In the genomic region with DNA sequence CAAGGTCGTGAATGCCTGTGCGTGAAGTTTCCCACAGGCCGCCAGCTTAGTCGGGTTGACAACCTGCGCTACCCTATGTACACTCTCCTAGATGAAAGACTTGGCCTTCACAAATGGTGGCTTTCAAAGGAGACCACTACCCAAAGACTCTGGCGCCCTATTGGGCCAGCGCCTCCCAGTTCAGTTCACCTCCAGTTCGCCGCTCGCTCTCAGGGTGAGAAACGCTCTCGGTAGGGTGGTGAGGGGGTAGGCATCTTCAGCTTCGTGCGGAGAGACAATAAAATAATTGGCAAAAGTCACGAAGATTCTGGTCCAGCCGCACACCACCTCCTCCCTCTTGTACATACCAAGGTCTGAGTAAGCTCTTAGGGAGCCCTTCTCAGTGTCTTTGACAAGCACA, we compare ENCODE assay signal across 9 mouse cellular contexts. TPM values are rescaled to one million over a fixed set of nuclear protein-coding genes. Genes with fewer than 3 reads are reported as not detected.
DNase-seq lines count a peak whose midpoint lies in the region; ATAC-seq lines count a peak whose summit lies in the region.
"Had no signal": no experiment of that assay in that cellular context is flagged by ENCODE, and none has a peak within 500 bp of the region (broad histone marks: within the 10 kb centered on the region; RNA-seq: fewer than 3 reads in every experiment).

No protein-coding gene starts in this region.

- peak overlapping the region; percentile 73 for H3K9ac ChIP-seq in forebrain, embryonic 13.5 days

- no peak overlapping the region for H3K27ac ChIP-seq in heart, embryonic 10.5 days
- H3K27ac ChIP-seq in forebrain, embryonic 13.5 days, result peak overlapping the region; percentile 59
- peak overlapping the region; percentile 92 for H3K27ac ChIP-seq in midbrain, embryonic 10.5 days (replicated peaks)

- intact Hi-C loops in heart, postnatal 36 days (cut with DNase I), result no loop called here
- intact Hi-C loops in gastrocnemius, postnatal 14 days (cut with DNase I; ENCODE audit: low total_unique reads), result no loop called here

- H3K9me3 ChIP-seq in heart, embryonic 10.5 days, result no peaks in the 10 kb centered on the region
- no peaks in the 10 kb centered on the region for H3K9me3 ChIP-seq in forebrain, embryonic 13.5 days (replicated peaks)
- no peaks in the 10 kb centered on the region for H3K9me3 ChIP-seq in midbrain, embryonic 10.5 days (replicated peaks)

- no peaks in the 10 kb centered on the region for H3K36me3 ChIP-seq in heart, embryonic 10.5 days
- H3K36me3 ChIP-seq in forebrain, embryonic 13.5 days (ENCODE audit: poor library complexity, severe bottlenecking), result no peaks in the 10 kb centered on the region
- no peaks in the 10 kb centered on the region for H3K36me3 ChIP-seq in midbrain, embryonic 10.5 days

- ATAC-seq in forebrain, embryonic 13.5 days, result no peak

- DNase-seq in heart, embryonic 10.5 days (ENCODE audit: low spot score), result no peak
- DNase-seq in heart, postnatal 36 days, result no peak
- peak; percentile 4 for DNase-seq in ES-CJ7 (ENCODE audit: low read depth, low spot score)
- peak; percentile 22 for DNase-seq in midbrain, embryonic 10.5 days (ENCODE audit: low spot score)
- DNase-seq in gastrocnemius, adult 8-10 months (ENCODE audit: low spot score in 2 of 2), result no peak
- DNase-seq in thymus, postnatal 25 days, result no peak
- DNase-seq in gastrocnemius, postnatal 14 days, result no peak
- DNase-seq: adrenal gland, postnatal 14 days had no signal

- H3K4me1 ChIP-seq in heart, embryonic 10.5 days, result no peaks in the 10 kb centered on the region
- 0 out of 2 replicates have a peak, but pooled peaks cover 5% of the 10 kb centered on the region for H3K4me1 ChIP-seq in forebrain, embryonic 13.5 days
- no peaks in the 10 kb centered on the region for H3K4me1 ChIP-seq in midbrain, embryonic 10.5 days

- H3K4me2 ChIP-seq in forebrain, embryonic 13.5 days, result peak overlapping the region; percentile 60

- H3K27me3 ChIP-seq in heart, embryonic 10.5 days (ENCODE audit: insufficient read depth, poor library complexity, severe bottlenecking), result peaks cover 27% of the 10 kb centered on the region
- H3K27me3 ChIP-seq in forebrain, embryonic 13.5 days, result no peaks in the 10 kb centered on the region
- H3K27me3 ChIP-seq in midbrain, embryonic 10.5 days (ENCODE audit: low read depth, poor library complexity, severe bottlenecking), result 0 out of 2 replicates have a peak, but pooled peaks cover 7% of the 10 kb centered on the region

- H3K4me3 ChIP-seq in heart, embryonic 10.5 days, result peak overlapping the region; percentile 39
- H3K4me3 ChIP-seq in forebrain, embryonic 13.5 days, result peak overlapping the region; percentile 56
- H3K4me3 ChIP-seq in midbrain, embryonic 10.5 days, result peak overlapping the region; percentile 72

- WGBS in heart, embryonic 10.5 days, result 14% methylated on average over 16 of the region's 16 CpGs
- WGBS in forebrain, embryonic 13.5 days, result 12% methylated on average over 16 of the region's 16 CpGs
- 19% methylated on average over 16 of the region's 16 CpGs for WGBS in midbrain, embryonic 10.5 days

RNA-seq across cellular contexts. Expression of gene Pou3f4, which starts 2.5 kb away (rescaled TPM):
- 0.08 and 0.33 TPM in 2 replicates for polyA plus RNA-seq in heart, embryonic 10.5 days (2016; fragmentation: Nextera tagmentation; extraction: Ambion mirVana)
- total RNA-seq in heart, postnatal 36 days (2021), result not detected
- 18.6 and 19.5 TPM in 2 replicates for polyA plus RNA-seq in forebrain, embryonic 13.5 days (2015; fragmentation: Nextera tagmentation; extraction: Ambion mirVana)
- 24.9 and 31.4 TPM in 2 replicates for polyA plus RNA-seq in midbrain, embryonic 10.5 days (2016; fragmentation: Nextera tagmentation; extraction: Ambion mirVana)
- not detected for total RNA-seq in gastrocnemius, adult 8-10 months (2022)
- not detected for total RNA-seq in gastrocnemius, postnatal 14 days (2021)
- total RNA-seq: adrenal gland, postnatal 14 days had no signal

Comparison
In these comparisons a context has a peak if more than half of its experiments do, and no peak if none do; other contexts are left out.
1. DNase-seq: peak in ES-CJ7 (single experiment) and midbrain, embryonic 10.5 days (single experiment); none in heart, embryonic 10.5 days (single experiment), heart, postnatal 36 days (0 of 2), gastrocnemius, adult 8-10 months (0 of 2), thymus, postnatal 25 days (single experiment) and gastrocnemius, postnatal 14 days (single experiment).
2. Peak in every context shown above with its lines, with median percentiles within 50 percentile points of each other: H3K4me3 ChIP-seq.